ENCODE assay signal across 8 mouse cellular contexts in genomic region chr11:70699722-70700556, GRCm38 (mm10). TPM values are rescaled to one million over a fixed set of nuclear protein-coding genes. Genes with fewer than 3 reads are reported as not detected.
A peak's percentile ranks its signal among the peaks of the same experiment; 100 is the strongest.
DNase-seq lines count a peak whose midpoint lies in the region; ATAC-seq lines count a peak whose summit lies in the region.

TSS of gene Inca1 (minus strand) at chr11:70700155.
TSS of gene Kif1c (plus strand) at chr11:70700548.

- ATAC-seq in frontal cortex, adult (ENCODE audit: low TSS enrichment) = peak; percentile 87

- peak within 1 kb of the TSS; percentile 94 for H3K27ac ChIP-seq in hindbrain, embryonic 10.5 days

- WGBS in hindbrain, embryonic 10.5 days = under 1% methylated on average over 69 of the region's 69 CpGs

- H3K4me1 ChIP-seq in hindbrain, embryonic 10.5 days (replicated peaks) = peaks cover 34% of the 10 kb centered on the region

- H3K27me3 ChIP-seq in hindbrain, embryonic 10.5 days (ENCODE audit: insufficient read depth, poor library complexity, severe bottlenecking) = no peaks in the 10 kb centered on the region

- peak; percentile 65 for DNase-seq in MEL-GATA-1-ER (ENCODE audit: extremely low read depth, low read depth)
- DNase-seq in cerebellum, adult 8-10 months = peak; percentile 97
- DNase-seq in hindbrain, embryonic 10.5 days (ENCODE audit: low spot score) = peak; percentile 92
- peak; percentile 98 for DNase-seq in layer of hippocampus, postnatal 10 days (ENCODE audit: low spot score in 2 of 2)
- DNase-seq in lung, postnatal 10 days = peak; percentile 96
- peak; percentile 97 for DNase-seq in ovary, postnatal 36 days (ENCODE audit: low spot score)
- DNase-seq in thymus, postnatal 25 days = peak; percentile 98

- peak within 1 kb of the TSS; percentile 82 for H3K4me3 ChIP-seq in hindbrain, embryonic 10.5 days

- H3K36me3 ChIP-seq in hindbrain, embryonic 10.5 days = peaks cover 26% of the 10 kb centered on the region

- no peaks in the 10 kb centered on the region for H3K9me3 ChIP-seq in hindbrain, embryonic 10.5 days

RNA-seq across cellular contexts. Expression of gene Inca1, which starts in this region (rescaled TPM):
- 0.90 and 1.1 TPM in 2 replicates for polyA plus RNA-seq in hindbrain, embryonic 10.5 days (2016; fragmentation: Nextera tagmentation; extraction: Ambion mirVana)
- 1 to 10 TPM; 1.4 to 1.8 TPM for total RNA-seq in layer of hippocampus, postnatal 10 days (2021)

RNA-seq across cellular contexts. Expression of gene Kif1c, which starts in this region (rescaled TPM):
- polyA plus RNA-seq in hindbrain, embryonic 10.5 days (2016; fragmentation: Nextera tagmentation; extraction: Ambion mirVana) = 1.7 and 2.1 TPM in 2 replicates
- total RNA-seq in layer of hippocampus, postnatal 10 days (2021) = 10 to 100 TPM; 55.9 to 59.9 TPM

Comparison
In these comparisons a context has a peak if more than half of its experiments do, and no peak if none do; other contexts are left out.
1. Peak in every context shown above with its lines: DNase-seq, ATAC-seq, H3K4me3 ChIP-seq and H3K27ac ChIP-seq.